Mouse (Mus musculus) thymus, postnatal 4 days (tissue): ENCODE results near the gene Gm26558.

Experiments
- DNase-seq: peaks from one replicate; pipeline ENCODE4 v3.0.0; 2021

The Gm26558 gene

DNA sequence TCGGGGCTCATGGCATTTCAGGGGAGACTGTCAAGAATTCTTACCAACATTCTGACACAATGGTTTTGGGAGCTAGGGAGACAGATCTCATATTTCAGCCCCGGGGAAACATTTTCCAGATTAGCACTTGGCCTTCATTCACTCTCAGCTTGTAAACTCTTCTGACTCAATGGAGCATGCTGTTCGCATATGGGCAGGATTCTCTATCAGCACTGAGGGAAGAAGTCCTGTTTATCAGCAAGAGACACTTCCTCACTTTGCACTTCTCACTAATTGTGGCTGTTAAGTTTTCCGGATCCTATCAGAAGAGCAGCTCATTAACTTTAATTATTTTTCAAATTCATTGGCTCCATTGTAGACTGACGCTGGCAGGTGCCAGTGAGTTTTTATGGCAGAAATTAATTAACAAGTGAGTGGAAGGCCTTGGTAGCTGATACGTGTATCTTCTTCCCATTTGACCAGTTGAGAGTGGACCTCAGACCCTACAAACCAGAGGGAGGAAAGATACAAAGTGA lies 16.6 kb downstream of the Gm26558 start:
- no peak for DNase-seq

GRCm38 (mm10) chr2:70642971-70643565 lies 18.8 kb downstream of the Gm26558 start:
- DNase-seq, result no peak

GRCm38 (mm10) chr2:70640968-70641367 lies 20.9 kb downstream of the Gm26558 start:
- DNase-seq, result peak; percentile 22

DNA sequence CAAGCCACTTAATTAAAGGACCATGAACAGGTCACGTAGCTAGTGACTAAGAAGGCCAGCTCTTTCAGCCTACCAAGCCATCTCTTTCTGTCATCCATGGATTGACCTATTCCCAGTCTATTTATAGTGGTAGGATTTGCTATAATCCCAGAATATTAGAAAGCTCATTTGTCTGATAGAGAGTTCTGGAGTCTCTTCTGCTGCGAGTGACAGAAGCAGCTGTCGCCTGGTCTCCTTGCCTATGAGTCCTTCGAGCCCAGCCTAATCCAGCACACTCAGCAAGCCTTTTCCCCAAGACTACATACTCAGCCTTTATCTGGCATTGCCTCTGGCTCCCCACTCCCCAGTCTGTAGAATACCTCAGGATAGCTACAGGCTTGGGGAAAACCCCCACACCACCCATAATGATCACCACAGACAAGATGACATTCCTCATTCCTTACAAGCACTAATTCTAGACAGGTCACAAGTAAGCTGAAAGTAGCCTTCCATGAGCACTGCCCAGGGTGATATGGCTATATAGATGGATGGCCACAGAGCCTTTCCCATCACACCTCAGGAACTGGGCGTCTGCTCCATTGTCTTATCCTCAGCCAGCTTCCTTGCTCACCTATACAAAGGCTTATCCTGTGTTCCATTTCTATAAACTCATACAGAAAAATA lies 27.7 kb downstream of the Gm26558 start:
- no peak for DNase-seq

DNA sequence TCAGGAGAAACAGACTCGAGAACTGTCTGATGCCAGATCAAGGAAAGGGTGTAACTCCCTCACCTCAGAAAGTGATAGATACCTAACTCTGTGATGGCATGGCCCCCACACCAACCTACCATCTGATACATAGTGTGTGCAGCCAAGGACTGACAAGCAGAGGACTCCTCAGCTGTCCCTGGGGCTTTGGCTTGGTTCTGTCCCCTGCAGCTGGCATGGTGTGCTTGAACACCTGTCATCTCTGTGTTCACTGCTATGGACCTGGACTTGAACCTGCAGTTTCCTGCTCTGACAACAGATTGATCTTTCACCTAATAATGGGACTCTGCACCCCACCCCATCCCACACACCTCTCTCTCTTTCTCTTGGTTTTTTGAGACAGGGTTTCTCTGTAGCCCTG lies 29.5 kb downstream of the Gm26558 start:
- DNase-seq, result no peak

- DNase-seq, result no peak
Observed at GRCm38 (mm10) chr2:70631321-70631720, 30.6 kb downstream of the Gm26558 start.

DNA sequence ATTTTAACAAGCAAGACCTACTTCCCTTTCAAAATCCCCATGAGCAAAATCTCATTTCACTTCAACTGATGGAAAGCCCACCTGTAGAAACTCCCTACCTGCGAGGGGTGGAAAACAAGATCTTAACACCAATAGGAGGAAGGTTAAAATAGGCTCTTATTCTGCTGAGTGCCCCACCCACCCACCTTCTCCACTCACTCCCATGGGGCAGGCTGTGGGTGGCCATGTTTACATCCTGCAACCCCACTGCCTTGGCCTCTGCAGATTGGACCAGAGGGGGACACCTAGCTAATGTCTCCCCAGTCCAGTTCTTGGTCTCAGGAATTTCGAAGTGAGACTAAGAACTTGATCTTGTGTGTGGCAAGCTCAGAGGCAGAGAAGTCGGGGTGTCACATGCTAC lies 32.0 kb downstream of the Gm26558 start:
- no peak for DNase-seq

- DNase-seq, result no peak
Observed at GRCm38 (mm10) chr2:70629339-70629761, 32.6 kb downstream of the Gm26558 start.

DNA sequence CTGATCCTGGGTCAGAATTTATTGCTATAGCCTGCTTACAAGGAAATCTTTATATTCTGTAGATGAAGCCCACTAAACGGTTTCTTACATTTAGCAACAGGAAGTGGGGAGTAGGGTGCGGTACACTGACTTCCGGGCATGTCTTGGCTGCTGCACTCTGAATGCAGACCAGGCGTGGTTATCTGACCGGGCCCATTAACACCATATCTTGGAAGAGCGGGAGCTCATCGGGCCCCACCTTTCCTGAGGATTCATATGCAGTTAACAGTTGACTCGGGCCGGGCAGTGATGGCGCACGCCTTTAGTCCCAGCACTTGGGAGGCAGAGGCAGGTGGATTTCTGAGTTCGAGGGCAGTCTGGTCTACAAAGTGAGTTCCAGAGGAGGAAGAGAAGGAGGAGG lies 33.5 kb downstream of the Gm26558 start:
- no peak for DNase-seq

DNA sequence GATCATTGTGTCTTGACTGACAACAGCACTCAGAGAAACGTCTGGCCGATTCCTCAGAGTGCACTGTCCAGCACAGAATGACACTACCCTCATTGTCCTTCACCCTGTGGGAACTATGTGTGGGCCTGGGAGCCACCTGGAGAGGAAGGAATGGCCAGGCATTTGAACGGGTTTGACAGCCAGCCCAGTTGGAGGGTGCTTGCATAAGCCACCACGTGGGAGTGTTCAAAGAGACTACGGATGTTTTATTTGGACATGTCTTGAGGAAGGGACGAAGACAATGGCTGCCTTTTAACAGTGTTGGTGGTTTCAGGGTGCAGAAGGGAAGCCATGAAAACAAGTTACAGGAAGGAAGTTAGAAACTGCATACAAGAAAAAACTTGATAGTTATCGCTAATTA lies 36.1 kb downstream of the Gm26558 start:
- DNase-seq, result no peak

DNA sequence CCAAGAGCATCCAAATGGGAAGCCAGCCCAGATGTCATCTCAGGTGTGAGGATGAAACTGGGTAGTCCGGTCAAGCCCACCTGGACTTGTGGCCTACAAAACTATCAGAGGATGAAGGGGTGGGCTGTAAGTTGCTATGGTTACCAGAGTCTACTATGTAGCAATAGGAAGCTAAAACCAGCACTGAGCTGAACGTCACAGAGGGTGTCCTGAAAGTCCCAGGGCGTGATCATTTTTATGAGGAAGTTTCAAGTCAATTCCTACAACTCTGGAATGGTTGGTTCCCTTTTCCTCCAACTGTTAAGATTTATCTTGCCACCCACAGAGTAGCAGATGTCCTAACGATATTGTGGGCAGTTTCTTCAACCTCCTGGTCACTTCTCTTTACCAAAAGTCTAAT lies 39.7 kb downstream of the Gm26558 start:
- no peak for DNase-seq

DNA sequence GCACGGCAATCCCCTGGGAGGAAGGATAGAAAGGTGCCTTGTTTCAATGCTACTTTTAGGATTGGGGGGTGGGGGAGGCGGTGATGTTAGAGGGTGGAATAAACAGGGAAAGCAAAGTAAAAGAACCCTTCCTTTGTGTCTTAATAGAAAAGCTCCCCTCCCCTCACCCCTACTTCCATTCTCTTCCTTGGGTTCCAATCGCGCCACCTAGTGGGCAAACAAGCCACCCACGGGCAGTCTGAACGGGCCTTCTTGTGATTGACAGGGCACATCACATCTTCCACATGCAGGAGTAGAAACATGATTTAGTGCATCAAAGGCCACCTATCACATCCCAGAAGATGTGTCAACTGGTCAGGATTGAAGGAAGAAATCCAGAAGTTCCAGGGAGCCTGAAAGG lies 41.7 kb downstream of the Gm26558 start:
- DNase-seq, result peak; percentile 81

- peak; percentile 39 for DNase-seq
Observed at GRCm38 (mm10) chr2:70619232-70619835, 42.6 kb downstream of the Gm26558 start.

GRCm38 (mm10) chr2:70616617-70617016 lies 45.3 kb downstream of the Gm26558 start:
- DNase-seq, result no peak

DNA sequence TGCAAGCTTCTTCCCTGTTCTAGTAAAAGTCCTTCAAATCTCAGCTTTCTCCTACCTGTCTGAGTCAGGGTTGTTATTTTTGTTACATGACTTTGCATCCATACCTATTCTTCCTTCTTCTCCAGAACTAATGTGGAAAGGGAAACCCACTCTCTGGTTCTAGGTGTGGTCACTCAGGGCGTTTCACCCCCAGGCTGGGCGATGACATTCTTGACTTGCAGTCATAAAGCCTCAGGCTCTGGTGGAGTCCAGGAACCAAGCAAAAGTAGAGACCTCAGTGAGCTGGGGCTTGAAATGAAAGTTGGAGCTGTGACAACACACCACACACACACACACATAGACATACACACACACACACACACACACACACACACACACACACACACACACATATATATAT lies 45.8 kb downstream of the Gm26558 start:
- no peak for DNase-seq

DNA sequence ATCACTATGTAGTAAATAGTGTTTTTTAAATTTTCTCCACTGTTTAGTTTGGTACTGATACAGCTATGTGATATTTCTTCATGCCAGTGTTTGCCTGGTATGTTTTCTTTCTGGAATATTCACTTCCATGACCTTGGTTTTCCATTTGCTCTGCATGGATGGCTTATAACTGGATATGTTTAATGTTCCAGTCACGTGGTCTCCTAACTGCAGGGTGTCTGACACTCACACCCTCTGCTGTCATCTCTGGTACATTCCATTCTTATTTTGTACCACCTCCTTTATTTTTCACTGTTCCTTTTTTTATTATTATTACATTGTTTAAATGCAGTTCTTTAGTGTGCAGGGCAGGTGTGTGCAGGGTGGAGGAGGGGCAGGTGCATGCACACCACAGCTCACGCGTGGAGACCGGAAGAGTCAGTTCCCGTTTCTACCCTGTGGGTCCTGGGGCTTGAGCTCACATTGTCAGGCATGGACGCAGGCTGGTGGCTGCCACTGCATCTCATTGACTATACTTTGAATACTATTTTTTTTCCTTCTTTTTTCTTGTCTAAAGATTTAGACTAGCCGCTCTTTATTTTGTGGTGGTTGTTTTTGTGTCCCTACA lies 47.1 kb downstream of the Gm26558 start:
- no peak for DNase-seq
